Mouse (Mus musculus): ENCODE data around the gene Snrpe. TPM values are rescaled to one million over a fixed set of nuclear protein-coding genes. Genes with fewer than 3 reads are reported as not detected.

The Snrpe gene
- total and polyA plus RNA-seq, 2 experiments from 2014 or later: 89.9 to 362 TPM

- Histone ChIP-seq H3K4me1 (ENCODE audit: insufficient read depth, low read length) (no peaks in the 10 kb centered on the region), H3K9ac (replicated peaks; ENCODE audit: low read length, poor library complexity, severe bottlenecking) (no peak overlapping the region), H3K9me3 (ENCODE audit: low read length) (no peaks in the 10 kb centered on the region), H3K4me2 (ENCODE audit: low read depth, low read length, poor library complexity, severe bottlenecking) (no peak overlapping the region), H3K27ac (ENCODE audit: low read depth, low read length) (no peak overlapping the region), H3K4me3 (ENCODE audit: low read depth, low read length) (no peak overlapping the region), H3K27me3 (ENCODE audit: insufficient read depth, low read length) (no peaks in the 10 kb centered on the region), H3K36me3 (ENCODE audit: insufficient read depth, low read length) (no peaks in the 10 kb centered on the region)
- DNase-seq (ENCODE audit: low spot score) (peak; percentile 26), ATAC-seq (ENCODE audit: low FRiP score) (no peak)
- WGBS: 64% methylated on average over 6 of the region's 6 CpGs
- peak; percentile 67 for TF ChIP-seq CTCF (IDR thresholded peaks at IDR 0.05)
These were observed 24.0 kb downstream of the Snrpe start for GRCm38 (mm10) chr1:133585995-133586537.

DNA sequence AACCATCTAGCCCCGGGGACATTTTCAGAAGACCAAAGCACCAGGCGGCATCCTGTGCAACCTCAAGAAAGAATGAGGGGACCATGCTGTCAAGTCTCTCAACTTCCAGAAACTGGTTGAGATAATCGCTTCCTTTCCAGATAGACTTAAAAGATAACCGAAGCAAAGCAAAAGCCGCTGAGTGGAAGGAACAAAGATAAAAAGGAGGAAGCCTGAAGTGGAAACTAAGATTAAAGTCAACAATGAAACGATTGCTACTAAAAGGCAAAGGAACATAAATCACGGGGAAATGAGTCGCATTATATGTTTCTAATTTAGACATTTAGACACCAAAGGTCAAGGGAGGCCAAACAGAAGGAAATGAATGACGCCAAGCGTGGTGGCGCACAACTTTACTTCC is 38.8 kb downstream of the Snrpe start:
- no peak for TF ChIP-seq CTCF (IDR thresholded peaks at IDR 0.05)
- Histone ChIP-seq H3K27me3 (ENCODE audit: insufficient read depth, low read length) (no peaks in the 10 kb centered on the region), H3K9ac (replicated peaks; ENCODE audit: low read length, poor library complexity, severe bottlenecking) (no peak overlapping the region), H3K27ac (ENCODE audit: low read depth, low read length) (no peak overlapping the region), H3K36me3 (ENCODE audit: insufficient read depth, low read length) (no peaks in the 10 kb centered on the region), H3K4me1 (ENCODE audit: insufficient read depth, low read length) (no peaks in the 10 kb centered on the region), H3K4me2 (ENCODE audit: low read depth, low read length, poor library complexity, severe bottlenecking) (no peak overlapping the region), H3K9me3 (ENCODE audit: low read length) (0 out of 2 replicates have a peak, but pooled peaks cover 5% of the 10 kb centered on the region), H3K4me3 (ENCODE audit: low read depth, low read length) (no peak overlapping the region)
- DNase-seq (ENCODE audit: low spot score) (no peak), ATAC-seq (ENCODE audit: low FRiP score) (no peak)
- 88% methylated on average over 11 of the region's 11 CpGs for WGBS

Other genes starting within 250 kb of the Snrpe start
- gene Etnk2, start 246.7 kb downstream of the Snrpe start, total RNA-seq (2014; rRNA removed): 49.8 and 52.0 TPM in 2 replicates
- gene Etnk2, start 246.7 kb downstream of the Snrpe start, polyA plus RNA-seq (2015; fragmentation: Nextera tagmentation; extraction: Ambion mirVana): 34.5 and 37.2 TPM in 2 replicates
- 16.5 and 17.3 TPM in 2 replicates for gene Sox13, start 185.9 kb downstream of the Snrpe start, total RNA-seq (2014; rRNA removed)
- 3.3 and 4.7 TPM in 2 replicates for gene Sox13, start 185.9 kb downstream of the Snrpe start, polyA plus RNA-seq (2015; fragmentation: Nextera tagmentation; extraction: Ambion mirVana)
- gene Zbed6, start 50.6 kb upstream of the Snrpe start, total RNA-seq (2014; rRNA removed): 6.6 and 9.4 TPM in 2 replicates
- gene Zbed6, start 50.6 kb upstream of the Snrpe start, polyA plus RNA-seq (2015; fragmentation: Nextera tagmentation; extraction: Ambion mirVana): 0.23 TPM in 1 of 2 replicates, not detected in the other
- gene Gm38394, start 51.0 kb upstream of the Snrpe start, total RNA-seq (2014; rRNA removed): 6.0 and 7.6 TPM in 2 replicates
- 1.3 and 1.6 TPM in 2 replicates for gene Gm38394, start 51.0 kb upstream of the Snrpe start, polyA plus RNA-seq (2015; fragmentation: Nextera tagmentation; extraction: Ambion mirVana)
- gene Lax1, start 79.8 kb upstream of the Snrpe start, total RNA-seq (2014; rRNA removed): 0.09 TPM in 1 of 2 replicates, not detected in the other
- gene Lax1, start 79.8 kb upstream of the Snrpe start, polyA plus RNA-seq (2015; fragmentation: Nextera tagmentation; extraction: Ambion mirVana): 0.09 TPM in 1 of 2 replicates, not detected in the other
- gene Atp2b4, start 190.8 kb upstream of the Snrpe start, total RNA-seq (2014; rRNA removed): 48.3 and 62.3 TPM in 2 replicates
- gene Atp2b4, start 190.8 kb upstream of the Snrpe start, polyA plus RNA-seq (2015; fragmentation: Nextera tagmentation; extraction: Ambion mirVana): 11.3 and 12.1 TPM in 2 replicates